19 mouse cellular contexts compared by ENCODE assay signal in the genomic region with DNA sequence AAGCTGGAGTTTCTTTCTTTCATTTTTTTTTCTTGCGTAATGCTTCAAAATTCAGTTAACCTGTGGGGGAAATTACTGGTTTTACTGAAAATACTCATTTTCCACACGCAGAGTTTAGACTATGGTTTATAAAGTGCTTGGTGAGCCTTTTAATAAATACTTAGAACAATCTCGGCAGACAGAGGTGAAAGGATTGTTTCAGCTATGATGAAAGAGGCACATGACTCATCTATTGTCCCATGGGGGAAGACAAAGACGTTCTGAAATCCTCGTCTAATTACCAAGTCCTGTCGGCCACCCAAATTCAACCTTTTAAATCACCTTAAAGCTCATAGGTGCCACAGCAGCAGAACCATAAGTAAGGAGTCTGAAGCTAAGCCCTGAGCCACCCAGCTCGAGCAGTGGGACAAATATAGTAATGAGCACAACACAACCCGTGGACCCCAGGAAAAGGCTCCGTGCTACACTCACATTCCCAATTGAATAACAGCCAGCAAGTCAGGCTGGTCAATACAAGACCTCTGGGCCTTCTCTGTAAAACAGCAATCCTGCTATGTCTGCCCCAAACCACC. TPM values are rescaled to one million over a fixed set of nuclear protein-coding genes. Genes with fewer than 3 reads are reported as not detected.
DNase-seq lines count a peak whose midpoint lies in the region; ATAC-seq lines count a peak whose summit lies in the region.
"Had no signal": no experiment of that assay in that cellular context is flagged by ENCODE, and none has a peak within 500 bp of the region (broad histone marks: within the 10 kb centered on the region; RNA-seq: fewer than 3 reads in every experiment).

No protein-coding gene starts in this region.

- DNase-seq in heart, adult 11 months = peak; percentile 75
- no peak for DNase-seq in heart, postnatal 14 days
- DNase-seq in heart, adult 9 months (ENCODE audit: low spot score in 2 of 2) = no peak
- peak; percentile 38 for DNase-seq in adipocyte (ENCODE audit: low spot score)
- DNase-seq in left cerebral cortex, adult 8-10 months (ENCODE audit: low spot score in 2 of 2) = no peak
- DNase-seq in kidney, postnatal 14 days = no peak
- DNase-seq: adrenal gland, postnatal 25 days; cerebellum, adult 18-20 months; layer of hippocampus, postnatal 36 days; thymus, postnatal 14 days had no signal

- H3K4me2 ChIP-seq in heart, embryonic 16.5 days (ENCODE audit: low read depth, low read length) = no peak overlapping the region
- H3K4me2 ChIP-seq: hindbrain, embryonic 13.5 days; intestine, embryonic 15.5 days; kidney, embryonic 15.5 days; limb, embryonic 15.5 days; liver, embryonic 15.5 days; midbrain, embryonic 11.5 days had no signal

- H3K9me3 ChIP-seq in heart, embryonic 16.5 days (replicated peaks; ENCODE audit: control insufficient read depth, low read length) = no peaks in the 10 kb centered on the region; the same call in 1 of the 2 replicates
- H3K9me3 ChIP-seq: hindbrain, embryonic 13.5 days; intestine, embryonic 15.5 days; kidney, embryonic 15.5 days; limb, embryonic 15.5 days; liver, embryonic 15.5 days had no signal

- H3K9ac ChIP-seq in heart, embryonic 16.5 days (ENCODE audit: low read length) = no peak overlapping the region
- H3K9ac ChIP-seq: intestine, embryonic 15.5 days; kidney, embryonic 15.5 days; limb, embryonic 15.5 days; liver, embryonic 15.5 days had no signal

- intact Hi-C loops in heart, postnatal 14 days (cut with DNase I) = no loop called here

- peak overlapping the region; percentile 4 for H3K27ac ChIP-seq in heart, embryonic 16.5 days (ENCODE audit: low read length)
- H3K27ac ChIP-seq: embryonic facial prominence, embryonic 10.5 days; hindbrain, embryonic 13.5 days; intestine, embryonic 15.5 days; kidney, embryonic 15.5 days; limb, embryonic 15.5 days; liver, embryonic 15.5 days had no signal

- no peaks in the 10 kb centered on the region for H3K27me3 ChIP-seq in heart, embryonic 16.5 days (ENCODE audit: control insufficient read depth, insufficient read depth, low read length)
- H3K27me3 ChIP-seq: hindbrain, embryonic 13.5 days; intestine, embryonic 15.5 days; kidney, embryonic 15.5 days; limb, embryonic 15.5 days; liver, embryonic 15.5 days; Patski had no signal

- peaks cover 15% of the 10 kb centered on the region for H3K4me1 ChIP-seq in heart, embryonic 16.5 days (ENCODE audit: control insufficient read depth, insufficient read depth, low read length)
- H3K4me1 ChIP-seq: intestine, embryonic 15.5 days; kidney, embryonic 15.5 days; liver, embryonic 15.5 days had no signal

- H3K36me3 ChIP-seq in heart, embryonic 16.5 days (ENCODE audit: control insufficient read depth, insufficient read depth) = no peaks in the 10 kb centered on the region
- H3K36me3 ChIP-seq: intestine, embryonic 15.5 days; limb, embryonic 15.5 days; liver, embryonic 15.5 days had no signal

- H3K4me3 ChIP-seq in heart, embryonic 16.5 days (ENCODE audit: low read length) = no peak overlapping the region
- H3K4me3 ChIP-seq: embryonic facial prominence, embryonic 10.5 days; hindbrain, embryonic 13.5 days; intestine, embryonic 15.5 days; kidney, embryonic 15.5 days; limb, embryonic 15.5 days; liver, embryonic 15.5 days had no signal

- ATAC-seq in heart, embryonic 16.5 days (replicated peaks; ENCODE audit: extremely low read depth, insufficient read depth, low FRiP score) = no peak
- ATAC-seq: intestine, embryonic 15.5 days; Patski had no signal

- 47% methylated on average over 9 of the region's 9 CpGs for WGBS in heart, embryonic 16.5 days

RNA-seq across cellular contexts. Expression of gene Plekhm3, which starts 11.3 kb away (rescaled TPM):
- total RNA-seq in heart, postnatal 14 days (2021) = 10 to 100 TPM in 1 of 2 experiments, 1 to 10 TPM in 1; 6.8 to 10.8 TPM
- 6.8 and 7.2 TPM in 2 replicates for polyA plus RNA-seq in heart, embryonic 16.5 days (2015; fragmentation: Nextera tagmentation; extraction: Ambion mirVana)
- 10 to 100 TPM; 39.0 to 47.4 (median 43.7) TPM for total RNA-seq in left cerebral cortex, adult 8-10 months (2022)

Comparison
In these comparisons a context has a peak if more than half of its experiments do, and no peak if none do; other contexts are left out.
1. DNase-seq: peak in heart, adult 11 months (single experiment) and adipocyte (single experiment); none in heart, postnatal 14 days (0 of 2), heart, adult 9 months (0 of 2), left cerebral cortex, adult 8-10 months (0 of 2) and kidney, postnatal 14 days (single experiment).